Mouse (Mus musculus) bone marrow, adult 2 months (tissue): ENCODE data around the gene Col23a1.

Experiments
- CTCF ChIP-seq: fragments of 200-500 bp; IDR thresholded peaks from 2 replicates; pipeline ENCODE4 v1.5.1; 2011; ENCODE audit warnings: low read length, control low read depth; ENCODE audit not compliant: control insufficient read depth, insufficient read depth
- POLR2A ChIP-seq: fragments of 200-500 bp; IDR thresholded peaks from 2 replicates; pipeline ENCODE4 v1.6.1; 2011; ENCODE audit warnings: low read depth, mild to moderate bottlenecking, control low read depth, low read length, borderline replicate concordance; ENCODE audit not compliant: control insufficient read depth

GRCm38 (mm10) chr11:51584057-51584430 lies 294.3 kb downstream of the Col23a1 start:
- TF ChIP-seq POLR2A (no peak), CTCF (no peak)
